Comparison of ENCODE assay signal across 25 mouse cellular contexts in the genomic region with DNA sequence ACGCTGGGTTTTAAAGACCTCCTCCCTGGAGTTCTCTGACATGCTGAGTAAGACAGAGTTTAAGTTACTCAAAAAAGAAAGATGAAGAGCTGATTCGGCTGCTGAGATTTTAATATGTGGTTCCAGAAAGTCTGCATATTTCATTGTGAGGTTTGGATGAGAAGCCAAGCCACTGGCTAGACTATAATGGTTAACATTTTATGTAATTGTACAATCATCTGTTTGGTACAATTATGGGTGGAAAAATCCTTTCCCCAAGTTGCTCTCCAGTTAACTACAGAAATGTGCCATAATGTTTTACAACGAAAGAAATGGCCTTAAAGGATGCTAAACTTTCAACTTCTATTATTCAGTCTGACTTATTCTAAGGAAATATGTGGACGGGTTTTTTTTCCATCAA. TPM values are rescaled to one million over a fixed set of nuclear protein-coding genes. Genes with fewer than 3 reads are reported as not detected.
"Had no signal": no experiment of that assay in that cellular context is flagged by ENCODE, and none has a peak within 500 bp of the region (broad histone marks: within the 10 kb centered on the region; RNA-seq: fewer than 3 reads in every experiment).

No protein-coding gene starts in this region.

- H3K4me2 ChIP-seq: heart, embryonic 11.5 days; heart, embryonic 13.5 days; heart, embryonic 15.5 days; hindbrain, embryonic 13.5 days; hindbrain, embryonic 15.5 days; kidney, embryonic 15.5 days; limb, embryonic 12.5 days; liver, embryonic 12.5 days had no signal

- H3K4me3 ChIP-seq: heart, adult 2 months; heart, embryonic 13.5 days; heart, embryonic 15.5 days; hindbrain, embryonic 13.5 days; hindbrain, embryonic 15.5 days; kidney, embryonic 15.5 days; limb, embryonic 12.5 days; liver, embryonic 12.5 days had no signal

- DNase-seq: kidney, adult 11 months; kidney, adult 2 months; kidney, adult 9 months; kidney, postnatal 14 days; kidney, postnatal 36 days; layer of hippocampus, adult 9-11 months; layer of hippocampus, postnatal 36 days; left cerebral cortex, postnatal 4 days had no signal

- H3K9ac ChIP-seq: heart, embryonic 13.5 days; heart, embryonic 15.5 days; hindbrain, embryonic 13.5 days; hindbrain, embryonic 15.5 days; kidney, embryonic 15.5 days; limb, embryonic 12.5 days; liver, embryonic 12.5 days; liver, embryonic 14.5 days had no signal

- H3K9me3 ChIP-seq: heart, embryonic 13.5 days; heart, embryonic 15.5 days; hindbrain, embryonic 13.5 days; hindbrain, embryonic 15.5 days; kidney, embryonic 15.5 days; limb, embryonic 12.5 days; liver, embryonic 12.5 days had no signal

- H3K36me3 ChIP-seq: heart, embryonic 13.5 days; heart, embryonic 15.5 days; hindbrain, embryonic 13.5 days; hindbrain, embryonic 15.5 days; kidney, embryonic 15.5 days; limb, embryonic 12.5 days; liver, embryonic 12.5 days had no signal

- ATAC-seq: hindbrain, postnatal 0 days; intestine, embryonic 16.5 days; liver, embryonic 12.5 days had no signal

- H3K4me1 ChIP-seq: heart, embryonic 15.5 days; hindbrain, embryonic 15.5 days; kidney, embryonic 15.5 days; liver, embryonic 12.5 days had no signal

- H3K27me3 ChIP-seq: heart, embryonic 13.5 days; heart, embryonic 15.5 days; kidney, embryonic 15.5 days; limb, embryonic 12.5 days had no signal

- H3K27ac ChIP-seq: heart, adult 2 months; heart, embryonic 13.5 days; heart, embryonic 15.5 days; hindbrain, embryonic 13.5 days; hindbrain, embryonic 15.5 days; hindbrain, postnatal 0 days; kidney, embryonic 15.5 days; kidney, postnatal 0 days; limb, embryonic 12.5 days; liver, embryonic 12.5 days; liver, embryonic 14.5 days had no signal

RNA-seq across cellular contexts. Expression of gene Acod1, which starts 57.5 kb away (rescaled TPM):
- polyA plus RNA-seq: heart, embryonic 11.5 days; heart, embryonic 13.5 days; heart, embryonic 15.5 days; heart, postnatal 0 days; hindbrain, embryonic 11.5 days; hindbrain, embryonic 13.5 days; hindbrain, embryonic 15.5 days; hindbrain, postnatal 0 days; intestine, embryonic 14.5 days; intestine, embryonic 16.5 days; kidney, adult 2 months; kidney, embryonic 15.5 days; kidney, postnatal 0 days; limb, embryonic 12.5 days; liver, embryonic 16.5 days had no signal
